Mouse (Mus musculus): ENCODE measurements around the gene Prmt3. TPM values are rescaled to one million over a fixed set of nuclear protein-coding genes. Genes with fewer than 3 reads are reported as not detected.

The Prmt3 gene
- 30.7 and 33.0 TPM in 2 replicates for polyA plus RNA-seq (2012; rRNA removed)

- peak; percentile 94 to 99 for DNase-seq (ENCODE audit: extremely low spot score in 1 of 2, low spot score in 1 of 2)
Observed at GRCm38 (mm10) chr7:49778114-49778901, at the start of gene Prmt3. Prmt3 (plus strand) TSS chr7:49778346.

- DNase-seq (ENCODE audit: extremely low spot score in 1 of 2, low spot score in 1 of 2), result no peak
Observed at GRCm38 (mm10) chr7:49734342-49734741, 43.8 kb upstream of the Prmt3 start.

- DNase-seq (ENCODE audit: extremely low spot score in 1 of 2, low spot score in 1 of 2), result no peak
Observed at GRCm38 (mm10) chr7:49739448-49739847, 38.7 kb upstream of the Prmt3 start.

GRCm38 (mm10) chr7:49741474-49741873 lies 36.7 kb upstream of the Prmt3 start:
- DNase-seq (ENCODE audit: extremely low spot score in 1 of 2, low spot score in 1 of 2), result no peak

- DNase-seq (ENCODE audit: extremely low spot score in 1 of 2, low spot score in 1 of 2), result no peak
Observed at GRCm38 (mm10) chr7:49741923-49742322, 36.2 kb upstream of the Prmt3 start.

- peak in 1 of 2 experiments; percentile 75 for DNase-seq (ENCODE audit: extremely low spot score in 1 of 2, low spot score in 1 of 2)
Observed at GRCm38 (mm10) chr7:49751148-49751547, 27.0 kb upstream of the Prmt3 start.

- DNase-seq (ENCODE audit: extremely low spot score in 1 of 2, low spot score in 1 of 2), result peak in 1 of 2 experiments; percentile 69
Observed at GRCm38 (mm10) chr7:49752730-49753506, 25.2 kb upstream of the Prmt3 start.

GRCm38 (mm10) chr7:49754767-49755166 lies 23.4 kb upstream of the Prmt3 start:
- DNase-seq (ENCODE audit: extremely low spot score in 1 of 2, low spot score in 1 of 2), result peak in 1 of 2 experiments; percentile 84

GRCm38 (mm10) chr7:49758934-49759571 lies 19.1 kb upstream of the Prmt3 start, which contains the start of gene Htatip2:
Htatip2 (plus strand) TSS chr7:49759115.
- peak in 1 of 2 experiments; percentile 53 for DNase-seq (ENCODE audit: extremely low spot score in 1 of 2, low spot score in 1 of 2)

GRCm38 (mm10) chr7:49762605-49763004 lies 15.5 kb upstream of the Prmt3 start:
- DNase-seq (ENCODE audit: extremely low spot score in 1 of 2, low spot score in 1 of 2), result peak; percentile 50 to 81

GRCm38 (mm10) chr7:49764011-49764716 lies 14.0 kb upstream of the Prmt3 start:
- no peak for DNase-seq (ENCODE audit: extremely low spot score in 1 of 2, low spot score in 1 of 2)

- no peak for DNase-seq (ENCODE audit: extremely low spot score in 1 of 2, low spot score in 1 of 2)
Observed at GRCm38 (mm10) chr7:49766166-49766565, 12.0 kb upstream of the Prmt3 start.

- DNase-seq (ENCODE audit: extremely low spot score in 1 of 2, low spot score in 1 of 2), result no peak
Observed at GRCm38 (mm10) chr7:49768509-49768908, 9.6 kb upstream of the Prmt3 start.

GRCm38 (mm10) chr7:49774396-49774795 lies 3.8 kb upstream of the Prmt3 start:
- no peak for DNase-seq (ENCODE audit: extremely low spot score in 1 of 2, low spot score in 1 of 2)

- no peak for DNase-seq (ENCODE audit: extremely low spot score in 1 of 2, low spot score in 1 of 2)
Observed at GRCm38 (mm10) chr7:49777585-49777984, 561 bp upstream of the Prmt3 start.

GRCm38 (mm10) chr7:49778904-49779615 lies 914 bp downstream of the Prmt3 start:
- DNase-seq (ENCODE audit: extremely low spot score in 1 of 2, low spot score in 1 of 2), result peak; percentile 46 to 52

GRCm38 (mm10) chr7:49783017-49783416 lies 4.9 kb downstream of the Prmt3 start:
- no peak for DNase-seq (ENCODE audit: extremely low spot score in 1 of 2, low spot score in 1 of 2)

GRCm38 (mm10) chr7:49785141-49785540 lies 7.0 kb downstream of the Prmt3 start:
- DNase-seq (ENCODE audit: extremely low spot score in 1 of 2, low spot score in 1 of 2), result no peak

- peak in 1 of 2 experiments; percentile 69 for DNase-seq (ENCODE audit: extremely low spot score in 1 of 2, low spot score in 1 of 2)
Observed at GRCm38 (mm10) chr7:49786618-49787382, 8.7 kb downstream of the Prmt3 start.
